Mouse (Mus musculus) forebrain, embryonic 11.5 days (tissue): Measurements from ENCODE around the gene Sh3bp5l. TPM values are rescaled to one million over a fixed set of nuclear protein-coding genes. Genes with fewer than 3 reads are reported as not detected.
"Not testable (repeated sequence)": the region's sequence is repeated elsewhere in the genome, so short reads cannot be mapped to it uniquely, and the experiment has no call there.

ENCODE experiments used
- ATAC-seq: fragments of 200-750 bp; cut with Nextera tagmentation; replicated peaks from 2 replicates; pipeline ENCODE4 v1.8.0; 2017; ENCODE audit warnings: moderate TSS enrichment; ENCODE audit not compliant: low FRiP score
- DNase-seq: peaks from one replicate; pipeline ENCODE4 v3.0.0-alpha.2; 2017; ENCODE audit warnings: low spot score
- H3K27ac ChIP-seq: fragments of 300-500 bp; sonication (generic); 2 replicates; pipeline ENCODE4 v1.5.1; 2014; ENCODE audit warnings: low read depth, low read length
- H3K27me3 ChIP-seq: fragments of 300-500 bp; sonication (generic); 2 replicates; pipeline ENCODE4 v1.6.1; 2014; ENCODE audit warnings: mild to moderate bottlenecking, low read length, mixed read lengths; ENCODE audit not compliant: control insufficient read depth, insufficient read depth
- H3K36me3 ChIP-seq: fragments of 300-500 bp; sonication (generic); 2 replicates; pipeline ENCODE4 v1.6.1; 2014; ENCODE audit warnings: mild to moderate bottlenecking, low read length, moderate library complexity, mixed read lengths; ENCODE audit not compliant: control insufficient read depth, insufficient read depth
- H3K4me1 ChIP-seq: fragments of 300-500 bp; sonication (generic); replicated peaks from 2 replicates; pipeline ENCODE4 v1.6.1; 2014; ENCODE audit warnings: low read length, mixed read lengths; ENCODE audit not compliant: control insufficient read depth, insufficient read depth
- H3K4me2 ChIP-seq: fragments of 300-500 bp; sonication (generic); 2 replicates; pipeline ENCODE4 v1.6.1; 2014; ENCODE audit warnings: low read depth, mild to moderate bottlenecking, low read length, moderate library complexity, mixed read lengths; ENCODE audit not compliant: severe bottlenecking
- H3K4me3 ChIP-seq: fragments of 300-500 bp; sonication (generic); 2 replicates; pipeline ENCODE4 v1.5.1; 2014; ENCODE audit warnings: low read depth, low read length
- H3K9ac ChIP-seq: fragments of 300-500 bp; sonication (generic); 2 replicates; pipeline ENCODE4 v1.6.1; 2014; ENCODE audit warnings: low read length
- H3K9me3 ChIP-seq: fragments of 300-500 bp; sonication (generic); 2 replicates; pipeline ENCODE4 v1.6.1; 2016; ENCODE audit warnings: low read length, mixed read lengths; ENCODE audit not compliant: control insufficient read depth
- WGBS: fragments of 180-500 bp; shearing (Covaris S2); extraction: QIAGEN DNeasy Blood & Tissue Kit; methylation state at CpG from one replicate; pipeline ENCODE4 v1.1.7; 2014; 5-methylcytosine and 5-hydroxymethylcytosine counted together
- polyA plus RNA-seq: library from polyadenylated mRNA; unstranded; fragments of >200 nt; fragmentation: Nextera tagmentation; extraction: Ambion mirVana; gene quantifications from 2 replicates; pipeline ENCODE4 v1.2.1, GENCODE M21; 2014

Sh3bp5l gene
- polyA plus RNA-seq, 1 experiment from 2014 or later = 36.7 TPM

DNA sequence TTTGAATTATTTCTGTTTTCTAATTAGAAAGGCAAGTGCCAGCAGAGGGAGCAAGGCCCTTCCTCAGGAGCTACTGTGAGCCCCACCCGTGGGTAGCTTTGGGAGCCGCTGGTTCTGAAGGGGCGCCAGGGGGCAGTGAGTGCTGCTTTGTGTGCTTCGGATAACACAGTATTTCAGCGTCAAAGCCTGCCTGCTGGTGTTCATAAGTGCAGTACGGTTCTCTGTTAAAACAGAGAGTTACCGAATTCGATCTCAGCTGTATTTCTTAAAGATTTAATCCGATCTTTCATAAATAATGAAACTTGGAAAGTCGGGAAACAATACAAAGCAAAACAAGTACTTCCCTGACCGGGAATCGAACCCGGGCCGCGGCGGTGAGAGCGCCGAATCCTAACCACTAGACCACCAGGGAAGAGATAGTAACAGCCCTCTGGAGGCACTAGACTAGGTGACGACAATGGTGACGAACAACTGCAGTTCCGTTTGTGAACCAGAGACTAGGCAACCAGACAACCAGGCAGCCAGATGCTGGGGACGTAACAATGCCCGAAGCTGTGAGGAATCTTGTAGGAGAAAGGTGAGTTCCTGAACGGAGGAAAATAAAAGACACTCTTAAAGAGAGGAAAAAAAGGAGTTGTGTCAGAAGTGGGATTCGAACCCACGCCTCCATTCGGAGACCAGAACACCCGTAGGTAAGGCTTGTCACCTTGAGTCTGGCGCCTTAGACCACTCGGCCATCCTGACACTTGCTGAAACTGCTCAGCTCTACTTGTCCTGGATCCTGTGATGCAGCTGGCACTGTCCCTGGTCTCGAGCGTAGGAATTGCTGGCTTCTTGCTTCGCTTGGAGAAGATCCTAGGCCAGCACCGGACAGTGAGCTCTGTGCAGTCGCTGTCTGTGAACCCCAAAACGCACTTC, 28.4 kb upstream of the Sh3bp5l start:
- peak overlapping the region; percentile 90 for H3K27ac ChIP-seq
- H3K9me3 ChIP-seq = no peaks in the 10 kb centered on the region
- WGBS = under 1% methylated on average over 36 of the region's 36 CpGs
- H3K4me2 ChIP-seq = peak overlapping the region; percentile 63
- peak overlapping the region; percentile 59 for H3K9ac ChIP-seq
- no peaks in the 10 kb centered on the region; the same call in 1 of the 2 replicates for H3K4me1 ChIP-seq
- H3K4me3 ChIP-seq = peak overlapping the region; percentile 50
- DNase-seq (peak; percentile 99), ATAC-seq (peak; percentile 91)
- no peaks in the 10 kb centered on the region for H3K27me3 ChIP-seq
- H3K36me3 ChIP-seq = no peaks in the 10 kb centered on the region

DNA sequence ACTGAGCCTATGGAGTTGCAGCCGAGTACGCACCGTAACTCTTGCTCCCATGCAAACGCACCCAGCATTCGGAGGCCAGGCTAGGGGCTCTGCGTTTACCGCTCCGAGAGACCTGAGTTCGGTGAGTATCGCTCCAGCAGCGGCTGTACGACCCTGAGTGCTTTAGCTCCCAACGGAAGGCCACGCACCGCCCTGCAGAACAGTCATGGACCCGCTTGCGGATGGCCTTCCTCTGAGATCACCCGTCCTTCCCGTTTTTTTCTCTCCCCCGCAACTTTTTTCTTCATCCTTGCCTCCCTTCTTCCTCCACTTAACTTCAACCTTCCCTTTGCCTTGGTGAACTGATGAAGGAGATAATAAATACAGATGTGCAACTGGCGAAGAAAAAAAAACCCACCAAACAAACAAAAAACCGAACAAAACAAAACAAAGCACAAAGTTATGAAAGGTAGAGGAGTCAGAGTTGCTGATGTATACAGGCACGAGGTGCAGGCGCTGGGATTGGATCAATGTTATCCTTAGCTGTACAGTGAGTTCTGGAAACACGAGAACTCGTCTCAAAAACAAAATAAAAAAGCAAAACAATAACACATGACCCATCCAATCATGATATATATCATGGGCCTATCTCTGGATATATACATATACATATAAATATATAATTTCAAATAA, 27.6 kb upstream of the Sh3bp5l start:
- Histone ChIP-seq H3K27me3 (no peaks in the 10 kb centered on the region), H3K4me2 (peak overlapping the region; percentile 63), H3K36me3 (no peaks in the 10 kb centered on the region), H3K4me3 (peak overlapping the region; percentile 50), H3K4me1 (peaks cover 2% of the 10 kb centered on the region; the same call in 1 of the 2 replicates), H3K27ac (peak overlapping the region; percentile 90), H3K9ac (peak overlapping the region; percentile 59), H3K9me3 (no peaks in the 10 kb centered on the region)
- DNase-seq (peak; percentile 54), ATAC-seq (no peak; the same call in 1 of the 2 replicates)
- under 1% methylated on average over 24 of the region's 26 CpGs for WGBS

DNA sequence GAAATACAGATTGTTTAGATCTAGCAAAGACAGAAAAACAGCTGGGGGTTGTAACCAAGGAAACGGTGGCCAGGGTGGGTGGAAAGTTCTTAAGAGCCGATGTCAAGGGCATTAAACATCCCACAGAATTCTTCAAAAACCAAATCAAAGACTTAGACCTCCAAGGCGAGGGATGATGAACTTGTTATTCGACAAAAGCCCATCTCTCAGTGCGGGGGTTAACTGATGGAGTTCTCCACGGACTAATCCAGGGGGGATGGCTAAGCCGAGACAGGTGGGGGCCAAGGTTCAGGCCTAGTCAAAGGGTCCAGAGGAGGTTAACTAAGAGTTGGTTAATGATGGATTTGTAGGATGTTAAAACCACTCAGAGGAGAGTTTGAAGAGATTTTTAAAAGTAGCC, 26.9 kb upstream of the Sh3bp5l start:
- peak; percentile 52 for DNase-seq
- Histone ChIP-seq H3K27me3 (no peaks in the 10 kb centered on the region), H3K9me3 (no peaks in the 10 kb centered on the region), H3K4me2 (peak overlapping the region; percentile 63), H3K4me3 (peak overlapping the region; percentile 9; the same call in 1 of the 2 replicates), H3K27ac (no peak overlapping the region), H3K36me3 (no peaks in the 10 kb centered on the region), H3K9ac (no peak overlapping the region), H3K4me1 (peaks cover 2% of the 10 kb centered on the region; the same call in 1 of the 2 replicates)
- ATAC-seq = no peak
- WGBS = 13% methylated on average over 7 of the region's 7 CpGs

DNA sequence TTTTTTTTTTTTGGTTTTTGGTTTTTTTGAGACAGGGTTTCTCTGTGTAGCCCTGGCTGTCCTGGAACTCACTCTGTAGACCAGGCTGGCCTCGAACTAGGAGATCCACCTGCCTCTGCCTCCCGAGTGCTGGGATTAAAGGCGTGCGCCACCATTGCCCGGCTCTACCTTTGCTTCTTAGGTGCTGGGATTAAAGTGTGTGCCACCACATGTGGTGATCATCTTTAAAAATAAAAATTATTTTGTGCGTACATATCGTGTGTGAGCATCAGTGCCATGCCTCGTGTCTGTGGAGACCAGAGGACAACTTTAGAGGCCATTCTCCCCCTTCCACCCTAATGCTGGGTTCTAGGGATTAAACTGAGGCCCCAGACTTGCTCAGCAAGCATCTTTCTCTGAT, 25.2 kb upstream of the Sh3bp5l start:
- H3K9ac ChIP-seq, H3K4me2 ChIP-seq, H3K27me3 ChIP-seq, H3K9me3 ChIP-seq, H3K4me1 ChIP-seq, DNase-seq, H3K4me3 ChIP-seq, ATAC-seq, H3K36me3 ChIP-seq, H3K27ac ChIP-seq: not testable (repeated sequence)
- 94% methylated on average over 8 of the region's 8 CpGs for WGBS

DNA sequence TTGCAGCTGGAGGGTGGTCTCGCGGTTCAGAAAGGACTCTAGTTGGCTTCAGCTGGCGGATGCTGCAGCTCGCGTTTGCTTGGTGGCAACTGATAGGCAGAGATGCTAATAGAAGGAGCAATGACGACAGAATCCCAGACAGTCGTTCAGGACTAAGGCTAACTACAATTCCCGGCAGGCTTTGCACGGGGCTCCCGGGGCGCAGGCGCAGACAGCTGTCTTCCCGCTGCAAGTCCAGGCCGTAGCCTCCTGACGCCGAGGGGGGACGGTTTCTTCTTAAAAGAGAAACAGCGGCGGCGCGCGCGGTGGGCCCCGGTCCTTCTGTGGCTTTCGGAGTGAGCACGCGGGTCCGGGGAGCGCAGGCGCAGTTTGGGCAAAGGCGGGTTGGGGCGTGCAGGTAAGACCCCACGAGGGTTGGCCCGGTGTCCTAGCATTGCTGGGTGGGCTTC, 23.6 kb upstream of the Sh3bp5l start, which contains the start of gene Zfp692:
Gene Zfp692 (plus strand): TSS at position 210 of the 449 bp plus-strand sequence.
- H3K4me2 ChIP-seq = peak within 1 kb of the TSS; percentile 83
- WGBS = 0% methylated on average over 34 of the region's 34 CpGs
- H3K27me3 ChIP-seq = no peaks in the 10 kb centered on the region
- H3K9ac ChIP-seq = peak within 1 kb of the TSS; percentile 69
- no peaks in the 10 kb centered on the region for H3K36me3 ChIP-seq
- peak; percentile 98 for DNase-seq
- no peaks in the 10 kb centered on the region for H3K9me3 ChIP-seq
- H3K27ac ChIP-seq = no peak within 1 kb of the TSS; the same call in 1 of the 2 replicates
- peak within 1 kb of the TSS; percentile 48 for H3K4me3 ChIP-seq
- peak; percentile 74 for ATAC-seq
- peaks cover 2% of the 10 kb centered on the region; the same call in 1 of the 2 replicates for H3K4me1 ChIP-seq

DNA sequence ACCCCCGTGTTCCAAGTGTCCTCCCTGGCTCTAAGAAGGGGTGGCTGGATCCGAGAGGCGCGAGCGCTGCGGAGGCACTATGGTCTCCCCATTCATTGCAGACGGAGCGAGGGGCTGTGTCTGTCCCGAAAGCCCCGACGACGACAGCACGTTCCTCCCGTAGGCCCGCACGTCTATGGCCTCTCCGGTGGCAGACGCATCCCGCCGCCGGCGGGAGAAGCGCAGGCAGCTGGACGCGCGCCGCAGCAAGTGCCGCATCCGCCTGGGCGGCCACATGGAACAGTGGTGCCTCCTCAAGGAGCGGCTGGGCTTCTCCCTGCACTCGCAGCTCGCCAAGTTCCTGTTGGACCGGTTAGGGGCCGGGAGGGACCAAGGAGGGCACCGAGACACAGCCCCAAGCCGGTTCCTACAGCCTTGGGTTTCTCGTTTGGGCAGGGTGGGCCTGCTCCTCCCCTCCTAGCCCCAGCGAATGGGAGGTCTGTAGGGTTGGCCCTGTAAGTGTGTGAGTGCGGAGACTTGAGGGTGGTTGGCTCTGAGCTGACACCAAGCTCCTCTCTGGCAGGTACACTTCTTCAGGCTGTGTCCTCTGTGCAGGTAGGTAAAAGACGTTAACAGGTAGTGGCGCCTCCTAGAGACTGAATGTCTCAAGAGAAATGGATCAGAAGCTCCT, 23.0 kb upstream of the Sh3bp5l start:
- Histone ChIP-seq H3K36me3 (no peaks in the 10 kb centered on the region), H3K4me1 (peaks cover 2% of the 10 kb centered on the region; the same call in 1 of the 2 replicates), H3K27me3 (no peaks in the 10 kb centered on the region), H3K9ac (peak overlapping the region; percentile 69), H3K9me3 (no peaks in the 10 kb centered on the region), H3K27ac (no peak overlapping the region; the same call in 1 of the 2 replicates), H3K4me2 (peak overlapping the region; percentile 83), H3K4me3 (peak overlapping the region; percentile 48)
- DNase-seq = peak; percentile 80
- WGBS = under 1% methylated on average over 42 of the region's 42 CpGs
- peak; percentile 42 for ATAC-seq

DNA sequence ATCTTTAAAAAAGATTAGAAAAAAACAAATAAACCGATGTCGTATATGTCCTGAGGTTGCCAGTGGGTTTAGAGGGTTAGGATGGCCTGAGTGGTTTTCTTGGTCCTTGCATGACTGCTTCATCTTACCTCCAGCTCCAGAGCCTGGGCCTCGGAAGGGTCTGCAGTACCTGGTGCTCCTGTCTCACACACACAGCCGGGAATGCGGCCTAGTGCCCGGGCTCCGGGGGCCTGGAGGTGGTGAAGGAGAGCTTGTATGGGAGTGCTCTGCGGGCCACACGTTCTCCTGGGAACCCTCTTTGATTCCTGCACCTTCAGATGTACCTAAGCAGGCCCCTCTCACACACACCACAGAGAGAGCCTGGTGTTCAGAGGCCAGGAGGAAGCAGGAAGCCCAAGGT, 21.9 kb upstream of the Sh3bp5l start:
- Histone ChIP-seq H3K36me3 (no peaks in the 10 kb centered on the region), H3K4me1 (peaks cover 2% of the 10 kb centered on the region; the same call in 1 of the 2 replicates), H3K4me2 (no peak overlapping the region), H3K9ac (no peak overlapping the region), H3K27me3 (no peaks in the 10 kb centered on the region), H3K9me3 (no peaks in the 10 kb centered on the region), H3K4me3 (no peak overlapping the region), H3K27ac (no peak overlapping the region)
- ATAC-seq (no peak), DNase-seq (no peak)
- 91% methylated on average over 9 of the region's 9 CpGs for WGBS

DNA sequence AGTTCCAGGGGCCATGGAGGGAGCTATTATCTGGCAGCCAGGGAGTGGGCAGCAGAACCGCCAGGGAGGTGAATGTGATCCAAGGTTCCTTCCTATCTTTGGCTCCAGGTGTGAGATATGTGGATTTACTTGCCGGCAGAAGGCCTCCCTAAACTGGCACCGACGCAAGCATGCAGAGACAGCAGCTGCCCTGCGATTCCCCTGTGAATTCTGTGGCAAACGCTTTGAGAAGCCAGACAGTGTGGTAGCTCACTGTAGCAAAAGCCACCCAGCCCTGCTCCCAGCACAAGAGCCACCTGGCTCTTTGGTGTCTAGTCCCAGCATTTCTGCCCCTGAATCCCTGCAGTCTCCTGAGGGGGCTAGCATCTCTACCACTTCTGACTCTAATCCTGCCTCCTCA, 16.5 kb upstream of the Sh3bp5l start:
- H3K4me1 ChIP-seq = no peaks in the 10 kb centered on the region
- no peaks in the 10 kb centered on the region; the same call in 1 of the 2 replicates for H3K36me3 ChIP-seq
- H3K27ac ChIP-seq = no peak overlapping the region
- no peaks in the 10 kb centered on the region for H3K27me3 ChIP-seq
- 96% methylated on average over 6 of the region's 6 CpGs for WGBS
- no peak overlapping the region for H3K9ac ChIP-seq
- ATAC-seq (no peak), DNase-seq (no peak)
- H3K4me3 ChIP-seq = no peak overlapping the region
- H3K9me3 ChIP-seq = no peaks in the 10 kb centered on the region
- no peak overlapping the region for H3K4me2 ChIP-seq
